Mouse (Mus musculus) hindbrain, embryonic 13.5 days (tissue): Measurements from ENCODE around the gene Lrch1. TPM values are rescaled to one million over a fixed set of nuclear protein-coding genes. Genes with fewer than 3 reads are reported as not detected.

ENCODE experiments used
- ATAC-seq: fragments of 200-750 bp; cut with Nextera tagmentation; 2 replicates; pipeline ENCODE4 v1.8.0; 2017; ENCODE audit warnings: moderate TSS enrichment; ENCODE audit not compliant: low FRiP score
- H3K27ac ChIP-seq: fragments of 300-500 bp; sonication (generic); 2 replicates; pipeline ENCODE4 v1.5.1; 2015; ENCODE audit warnings: inconsistent platforms, mild to moderate bottlenecking, moderate library complexity
- H3K27me3 ChIP-seq: fragments of 300-500 bp; sonication (generic); 2 replicates; pipeline ENCODE4 v1.6.1; 2015; ENCODE audit warnings: mild to moderate bottlenecking, inconsistent platforms
- H3K36me3 ChIP-seq: fragments of 300-500 bp; sonication (generic); 2 replicates; pipeline ENCODE4 v1.6.1; 2015; ENCODE audit warnings: mild to moderate bottlenecking, inconsistent platforms
- H3K4me1 ChIP-seq: fragments of 300-500 bp; sonication (generic); replicated peaks from 2 replicates; pipeline ENCODE4 v1.6.1; 2015; ENCODE audit warnings: inconsistent platforms
- H3K4me2 ChIP-seq: fragments of 300-500 bp; sonication (generic); 2 replicates; pipeline ENCODE4 v1.6.1; 2015; ENCODE audit warnings: inconsistent platforms, mild to moderate bottlenecking, moderate library complexity
- H3K4me3 ChIP-seq: fragments of 300-500 bp; sonication (generic); 2 replicates; pipeline ENCODE4 v1.5.1; 2015; ENCODE audit warnings: mild to moderate bottlenecking, inconsistent platforms
- H3K9ac ChIP-seq: fragments of 300-500 bp; sonication (generic); 2 replicates; pipeline ENCODE4 v1.6.1; 2015; ENCODE audit warnings: mild to moderate bottlenecking, inconsistent platforms
- H3K9me3 ChIP-seq: fragments of 300-500 bp; sonication (generic); 2 replicates; pipeline ENCODE4 v1.6.1; 2016; ENCODE audit warnings: inconsistent platforms
- WGBS: fragments of 180-500 bp; shearing (Covaris S2); methylation state at CpG from one replicate; pipeline ENCODE4 v1.1.7; 2015; 5-methylcytosine and 5-hydroxymethylcytosine counted together
- polyA plus RNA-seq: library from polyadenylated mRNA; unstranded; fragments of >200 nt; fragmentation: Nextera tagmentation; extraction: Ambion mirVana; gene quantifications from 2 replicates; pipeline ENCODE4 v1.2.1, GENCODE M21; 2015

The Lrch1 gene
- polyA plus RNA-seq, 1 experiment from 2014 or later: 13.2 TPM

GRCm38 (mm10) chr14:74835010-74835409, 112.7 kb downstream of the Lrch1 start:
- Histone ChIP-seq H3K9ac (no peak overlapping the region), H3K4me2 (no peak overlapping the region), H3K4me3 (no peak overlapping the region), H3K4me1 (peaks cover 28% of the 10 kb centered on the region; the same call in 1 of the 2 replicates), H3K36me3 (no peaks in the 10 kb centered on the region), H3K9me3 (no peaks in the 10 kb centered on the region), H3K27ac (peak overlapping the region; percentile 4; the same call in 1 of the 2 replicates), H3K27me3 (no peaks in the 10 kb centered on the region)
- no peak for ATAC-seq
- WGBS: 75% methylated on average over 1 of the region's 1 CpGs

- Histone ChIP-seq H3K4me1 (peaks cover 25% of the 10 kb centered on the region; the same call in 1 of the 2 replicates), H3K9ac (no peak overlapping the region), H3K27ac (no peak overlapping the region), H3K27me3 (no peaks in the 10 kb centered on the region), H3K4me3 (no peak overlapping the region), H3K4me2 (no peak overlapping the region), H3K36me3 (no peaks in the 10 kb centered on the region), H3K9me3 (no peaks in the 10 kb centered on the region)
- no peak for ATAC-seq
- WGBS: 95% methylated on average over 1 of the region's 1 CpGs
Observed at GRCm38 (mm10) chr14:74834215-74834614, 113.5 kb downstream of the Lrch1 start.

GRCm38 (mm10) chr14:74831653-74832052, 116.0 kb downstream of the Lrch1 start:
- H3K4me1 ChIP-seq: peaks cover 33% of the 10 kb centered on the region; the same call in 1 of the 2 replicates
- no peak overlapping the region for H3K9ac ChIP-seq
- ATAC-seq: no peak
- 76% methylated on average over 5 of the region's 5 CpGs for WGBS
- peak overlapping the region; percentile 53; the same call in 1 of the 2 replicates for H3K27ac ChIP-seq
- no peaks in the 10 kb centered on the region for H3K36me3 ChIP-seq
- H3K4me3 ChIP-seq: no peak overlapping the region
- H3K27me3 ChIP-seq: no peaks in the 10 kb centered on the region
- no peaks in the 10 kb centered on the region for H3K9me3 ChIP-seq
- no peak overlapping the region for H3K4me2 ChIP-seq

GRCm38 (mm10) chr14:74831050-74831449, 116.6 kb downstream of the Lrch1 start:
- Histone ChIP-seq H3K4me2 (no peak overlapping the region), H3K9me3 (no peaks in the 10 kb centered on the region), H3K27ac (peak overlapping the region; percentile 53; the same call in 1 of the 2 replicates), H3K9ac (no peak overlapping the region), H3K27me3 (no peaks in the 10 kb centered on the region), H3K4me3 (no peak overlapping the region), H3K36me3 (no peaks in the 10 kb centered on the region), H3K4me1 (peaks cover 33% of the 10 kb centered on the region; the same call in 1 of the 2 replicates)
- ATAC-seq: no peak
- WGBS: 62% methylated on average over 5 of the region's 5 CpGs

GRCm38 (mm10) chr14:74830591-74830990, 117.1 kb downstream of the Lrch1 start:
- H3K27ac ChIP-seq: peak overlapping the region; percentile 36; the same call in 1 of the 2 replicates
- 83% methylated on average over 2 of the region's 2 CpGs for WGBS
- H3K4me3 ChIP-seq: no peak overlapping the region
- H3K4me1 ChIP-seq: peaks cover 33% of the 10 kb centered on the region; the same call in 1 of the 2 replicates
- no peak for ATAC-seq
- H3K36me3 ChIP-seq: no peaks in the 10 kb centered on the region
- no peak overlapping the region for H3K4me2 ChIP-seq
- H3K9ac ChIP-seq: no peak overlapping the region
- H3K9me3 ChIP-seq: no peaks in the 10 kb centered on the region
- no peaks in the 10 kb centered on the region for H3K27me3 ChIP-seq

GRCm38 (mm10) chr14:74822757-74823680, 124.7 kb downstream of the Lrch1 start:
- no peak for ATAC-seq
- WGBS: 85% methylated on average over 7 of the region's 7 CpGs
- no peaks in the 10 kb centered on the region for H3K9me3 ChIP-seq

GRCm38 (mm10) chr14:74822048-74822447, 125.6 kb downstream of the Lrch1 start:
- H3K4me3 ChIP-seq: no peak overlapping the region
- H3K36me3 ChIP-seq: peaks cover 12% of the 10 kb centered on the region; the same call in 1 of the 2 replicates
- no peaks in the 10 kb centered on the region for H3K27me3 ChIP-seq
- WGBS: 69% methylated on average over 2 of the region's 2 CpGs
- peaks cover 17% of the 10 kb centered on the region; the same call in 1 of the 2 replicates for H3K4me1 ChIP-seq
- no peaks in the 10 kb centered on the region for H3K9me3 ChIP-seq
- no peak for ATAC-seq
- H3K4me2 ChIP-seq: no peak overlapping the region
- H3K9ac ChIP-seq: no peak overlapping the region
- no peak overlapping the region for H3K27ac ChIP-seq

More at GRCm38 (mm10) chr14:74822757-74823680, 124.7 kb downstream of the Lrch1 start:
- no peak overlapping the region for H3K9ac ChIP-seq
- no peak overlapping the region for H3K4me3 ChIP-seq
- H3K27me3 ChIP-seq: no peaks in the 10 kb centered on the region
- H3K27ac ChIP-seq: no peak overlapping the region
- H3K4me1 ChIP-seq: peaks cover 20% of the 10 kb centered on the region; the same call in 1 of the 2 replicates
- H3K4me2 ChIP-seq: no peak overlapping the region
- H3K36me3 ChIP-seq: peaks cover 12% of the 10 kb centered on the region; the same call in 1 of the 2 replicates

GRCm38 (mm10) chr14:74820180-74820813, 127.4 kb downstream of the Lrch1 start:
- no peak overlapping the region for H3K4me2 ChIP-seq

GRCm38 (mm10) chr14:74816705-74817104, 131.0 kb downstream of the Lrch1 start:
- H3K36me3 ChIP-seq: peaks cover 5% of the 10 kb centered on the region; the same call in 1 of the 2 replicates
- no peaks in the 10 kb centered on the region for H3K9me3 ChIP-seq
- ATAC-seq: no peak
- H3K4me2 ChIP-seq: no peak overlapping the region
- H3K9ac ChIP-seq: no peak overlapping the region
- H3K27me3 ChIP-seq: no peaks in the 10 kb centered on the region
- WGBS: 34% methylated on average over 6 of the region's 6 CpGs
- no peak overlapping the region for H3K4me3 ChIP-seq
- no peak overlapping the region for H3K27ac ChIP-seq
- peaks cover 49% of the 10 kb centered on the region for H3K4me1 ChIP-seq

More at GRCm38 (mm10) chr14:74820180-74820813, 127.4 kb downstream of the Lrch1 start:
- Histone ChIP-seq H3K9me3 (no peaks in the 10 kb centered on the region), H3K36me3 (peaks cover 12% of the 10 kb centered on the region; the same call in 1 of the 2 replicates), H3K4me1 (peaks cover 28% of the 10 kb centered on the region), H3K9ac (no peak overlapping the region), H3K4me3 (no peak overlapping the region), H3K27me3 (no peaks in the 10 kb centered on the region), H3K27ac (no peak overlapping the region)
- no peak for ATAC-seq
- 86% methylated on average over 11 of the region's 11 CpGs for WGBS

- H3K36me3 ChIP-seq: peaks cover 13% of the 10 kb centered on the region
- no peak overlapping the region for H3K9ac ChIP-seq
- H3K27me3 ChIP-seq: no peaks in the 10 kb centered on the region
- H3K4me2 ChIP-seq: no peak overlapping the region
- 65% methylated on average over 17 of the region's 17 CpGs for WGBS
- no peaks in the 10 kb centered on the region for H3K9me3 ChIP-seq
- H3K27ac ChIP-seq: peak overlapping the region; percentile 68
- H3K4me1 ChIP-seq: peaks cover 49% of the 10 kb centered on the region
- peak; percentile 69 for ATAC-seq
- no peak overlapping the region for H3K4me3 ChIP-seq
Observed at GRCm38 (mm10) chr14:74814848-74815789, 132.6 kb downstream of the Lrch1 start.

- ATAC-seq: no peak
- H3K9ac ChIP-seq: no peak overlapping the region
- 56% methylated on average over 11 of the region's 11 CpGs for WGBS
- no peaks in the 10 kb centered on the region for H3K9me3 ChIP-seq
- peaks cover 34% of the 10 kb centered on the region for H3K4me1 ChIP-seq
- peak overlapping the region; percentile 55; the same call in 1 of the 2 replicates for H3K27ac ChIP-seq
- H3K36me3 ChIP-seq: peaks cover 30% of the 10 kb centered on the region
- H3K4me2 ChIP-seq: no peak overlapping the region
- H3K4me3 ChIP-seq: no peak overlapping the region
- no peaks in the 10 kb centered on the region for H3K27me3 ChIP-seq
Observed at GRCm38 (mm10) chr14:74811617-74812016, 136.1 kb downstream of the Lrch1 start.
